Mouse (Mus musculus) G1E (cell line): ENCODE measurements around the gene Lrrc4c.

Experiments used
- CTCF ChIP-seq: IDR thresholded peaks from 2 replicates; pipeline ENCODE4 v1.5.1; 2012; ENCODE audit warnings: low read depth, low read length, inconsistent platforms, mixed read lengths
- GATA1 ChIP-seq: IDR thresholded peaks from 2 replicates; pipeline ENCODE4 v1.6.1; 2012; ENCODE audit warnings: borderline replicate concordance, low read length, inconsistent platforms, mixed read lengths
- GATA2 ChIP-seq: IDR thresholded peaks from 2 replicates; pipeline ENCODE4 v1.6.1; 2012; ENCODE audit warnings: low read depth, low read length, inconsistent platforms, borderline replicate concordance
- POLR2AphosphoS5 ChIP-seq: IDR thresholded peaks from 2 replicates; pipeline ENCODE4 v1.6.1; 2012; ENCODE audit warnings: low read depth, low read length, inconsistent platforms; ENCODE audit not compliant: insufficient replicate concordance
- TAL1 ChIP-seq: conservative IDR thresholded peaks from 2 replicates; pipeline ENCODE4 v1.6.1; 2012; ENCODE audit warnings: low read depth, low read length, inconsistent platforms, mixed read lengths

DNA sequence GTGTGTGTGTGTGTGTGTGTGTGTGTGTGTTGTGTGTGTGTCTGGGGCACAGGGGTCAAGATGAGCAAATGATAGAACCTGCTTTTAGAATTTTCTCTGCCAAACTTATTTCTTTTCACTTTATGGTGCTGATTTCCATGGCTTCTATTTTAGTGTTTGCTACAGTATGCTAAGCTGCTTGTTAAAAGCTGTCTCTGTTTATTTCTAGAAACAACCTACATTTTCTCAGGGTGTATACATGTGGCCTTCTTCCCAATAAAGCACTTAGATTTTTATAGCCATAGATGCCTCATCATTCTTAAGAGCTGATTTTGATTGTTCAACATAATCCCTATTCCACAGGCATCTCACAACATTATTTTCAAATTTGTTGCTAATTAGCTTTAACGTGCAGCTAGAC lies 229.2 kb downstream of the Lrrc4c start:
- TF ChIP-seq CTCF, result no peak
- no peak for TF ChIP-seq POLR2AphosphoS5
- no peak for TF ChIP-seq GATA1
- TF ChIP-seq TAL1, result no peak
- TF ChIP-seq GATA2, result no peak
